Mouse (Mus musculus) liver, adult 10 weeks (tissue): Measurements from ENCODE around the gene Gm7942. TPM values are rescaled to one million over a fixed set of nuclear protein-coding genes. Genes with fewer than 3 reads are reported as not detected.

Experiments used
- polyA plus RNA-seq: library from polyadenylated mRNA; stranded (reverse); fragments of 350-450 nt; fragmentation: Illumina TruSeq; extraction: RNeasy Lipid Tissue Mini Kit (QIAGEN cat#74804); gene quantifications from one replicate; pipeline ENCODE4 v1.2.3, GENCODE M21; 2014; ENCODE audit warnings: low read depth, low replicate concordance

The Gm7942 gene
- polyA plus RNA-seq: not detected

DNA sequence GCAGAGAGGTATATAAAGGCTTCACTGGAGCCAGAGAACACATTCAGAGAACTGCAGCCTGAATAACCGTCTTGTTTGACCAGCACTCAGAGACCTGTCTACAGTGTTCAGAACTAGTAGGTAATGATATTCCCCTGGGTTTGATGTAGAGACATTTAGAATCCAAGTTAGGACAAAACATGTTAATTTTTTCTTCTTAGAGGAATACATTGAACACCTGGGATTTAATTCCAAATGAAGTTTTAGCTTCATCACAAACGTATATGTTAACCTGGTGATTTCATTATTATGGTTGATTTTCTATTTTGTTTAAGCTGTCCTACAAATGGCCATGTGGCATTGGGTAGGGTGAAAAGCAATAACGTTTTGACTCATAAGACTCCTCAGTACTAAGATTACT, at the start of gene Gm7942:
Gm7942 (plus strand) TSS at position 301 of the 400 bp plus-strand sequence.

Other genes with a start within 250 kb of the Gm7942 start
- not detected for gene Gm3183, start 241.5 kb upstream of the Gm7942 start, polyA plus RNA-seq
- not detected for gene Gm6367, start 118.3 kb upstream of the Gm7942 start, polyA plus RNA-seq
- not detected for gene Gm16513, start 75.7 kb downstream of the Gm7942 start, polyA plus RNA-seq
- not detected for gene Gm10424, start 165.8 kb downstream of the Gm7942 start, polyA plus RNA-seq
- gene Gm3259, start 199.0 kb downstream of the Gm7942 start, polyA plus RNA-seq: not detected